29 mouse cellular contexts compared by ENCODE assay signal in genomic region chr3:125278605-125279004, GRCm38 (mm10).
DNase-seq lines count a peak whose midpoint lies in the region; ATAC-seq lines count a peak whose summit lies in the region.
"Had no signal": no experiment of that assay in that cellular context is flagged by ENCODE, and none has a peak within 500 bp of the region (broad histone marks: within the 10 kb centered on the region; RNA-seq: fewer than 3 reads in every experiment).

No protein-coding gene starts in this region.

- no peak overlapping the region for H3K9ac ChIP-seq in liver, embryonic 11.5 days (ENCODE audit: low read depth, low read length)
- H3K9ac ChIP-seq in liver, embryonic 16.5 days (ENCODE audit: low read depth, low read length): no peak overlapping the region; the same call in 1 of the 2 replicates
- H3K9ac ChIP-seq: kidney, embryonic 15.5 days; limb, embryonic 13.5 days; neural tube, embryonic 12.5 days had no signal

- 0 out of 2 replicates have a peak, but pooled peaks cover 5% of the 10 kb centered on the region for H3K4me1 ChIP-seq in liver, embryonic 11.5 days (replicated peaks; ENCODE audit: control insufficient read depth, insufficient read depth, low read length)
- H3K4me1 ChIP-seq in liver, embryonic 16.5 days (ENCODE audit: control insufficient read depth, low read depth, low read length): peaks cover 11% of the 10 kb centered on the region
- H3K4me1 ChIP-seq: kidney, embryonic 15.5 days; limb, embryonic 13.5 days; midbrain, embryonic 10.5 days; neural tube, embryonic 12.5 days had no signal

- no peak overlapping the region for H3K4me2 ChIP-seq in liver, embryonic 11.5 days
- H3K4me2 ChIP-seq in liver, embryonic 16.5 days (ENCODE audit: low read depth, low read length): no peak overlapping the region
- H3K4me2 ChIP-seq: heart, embryonic 11.5 days; kidney, embryonic 15.5 days; limb, embryonic 13.5 days; neural tube, embryonic 12.5 days had no signal

- no peak for DNase-seq in liver, embryonic 11.5 days (ENCODE audit: low spot score)
- no peak for DNase-seq in liver
- DNase-seq in embryo, embryonic 10 days (ENCODE audit: low spot score): no peak
- no peak for DNase-seq in left cerebral cortex, postnatal 25 days (ENCODE audit: low spot score in 2 of 2)
- DNase-seq: adrenal gland, postnatal 14 days; cerebellum, adult 18-20 months; cerebellum, postnatal 14 days; gastrocnemius, adult 2 months; gastrocnemius, postnatal 36 days; heart, adult 18-20 months; heart, postnatal 4 days; kidney, adult 18-20 months; kidney, postnatal 25 days; lung, adult 2 months; lung, postnatal 10 days had no signal

- H3K27me3 ChIP-seq in liver, embryonic 11.5 days (replicated peaks; ENCODE audit: control insufficient read depth, insufficient read depth, low read length): no peaks in the 10 kb centered on the region
- H3K27me3 ChIP-seq in liver, embryonic 16.5 days (ENCODE audit: control insufficient read depth, insufficient read depth, low read depth, low read length): no peaks in the 10 kb centered on the region
- H3K27me3 ChIP-seq: kidney, embryonic 15.5 days; limb, embryonic 13.5 days; neural tube, embryonic 12.5 days had no signal

- no peaks in the 10 kb centered on the region for H3K36me3 ChIP-seq in liver, embryonic 11.5 days (ENCODE audit: control insufficient read depth, insufficient read depth, low read length)
- no peaks in the 10 kb centered on the region for H3K36me3 ChIP-seq in liver, embryonic 16.5 days (ENCODE audit: control insufficient read depth, insufficient read depth)
- H3K36me3 ChIP-seq: kidney, embryonic 15.5 days; limb, embryonic 13.5 days; midbrain, embryonic 10.5 days; neural tube, embryonic 12.5 days had no signal

- H3K4me3 ChIP-seq in liver, embryonic 11.5 days (ENCODE audit: low read depth, low read length): no peak overlapping the region
- H3K4me3 ChIP-seq in liver, embryonic 16.5 days (ENCODE audit: low read depth, low read length): no peak overlapping the region
- H3K4me3 ChIP-seq: gastrocnemius, adult 2 months; kidney, embryonic 15.5 days; left cerebral cortex, adult 2 months; limb, embryonic 13.5 days; midbrain, embryonic 10.5 days; myocyte; neural tube, embryonic 12.5 days had no signal

- intact Hi-C loops in left cerebral cortex, postnatal 25 days (cut with DNase I): no loop called here

- no peaks in the 10 kb centered on the region for H3K9me3 ChIP-seq in liver, embryonic 11.5 days (ENCODE audit: control insufficient read depth, low read length)
- H3K9me3 ChIP-seq in liver, embryonic 16.5 days (replicated peaks; ENCODE audit: control insufficient read depth, low read length): no peaks in the 10 kb centered on the region
- H3K9me3 ChIP-seq: kidney, embryonic 15.5 days; limb, embryonic 13.5 days; midbrain, embryonic 10.5 days; neural tube, embryonic 12.5 days had no signal

- H3K27ac ChIP-seq in liver, embryonic 11.5 days (ENCODE audit: low read depth, low read length): peak overlapping the region; percentile 56
- peak overlapping the region; percentile 25 for H3K27ac ChIP-seq in liver, embryonic 16.5 days (ENCODE audit: low read length)
- H3K27ac ChIP-seq: gastrocnemius, adult 2 months; kidney, embryonic 15.5 days; left cerebral cortex, adult 2 months; limb, embryonic 13.5 days; macrophage; midbrain, embryonic 10.5 days; neural tube, embryonic 12.5 days had no signal

- ATAC-seq in liver, embryonic 11.5 days (replicated peaks; ENCODE audit: low FRiP score): peak; percentile 61
- ATAC-seq in hematopoietic stem cell, adult 5-6 weeks (replicated peaks in 1 of 2; ENCODE audit: insufficient read depth in 1 of 2, low FRiP score in 2 of 2, low TSS enrichment in 1 of 2, low read depth in 1 of 2, poor library complexity in 2 of 2, severe bottlenecking in 2 of 2): peak; percentile 56 to 75; a peak in 3 of 4 replicates
- peak; percentile 60 for ATAC-seq in liver, embryonic 16.5 days (ENCODE audit: low read depth)
- ATAC-seq in erythroblast, adult 5-6 weeks (replicated peaks; ENCODE audit: low FRiP score, poor library complexity, severe bottlenecking): no peak
- ATAC-seq: forebrain, embryonic 16.5 days; hindbrain, embryonic 16.5 days; midbrain, embryonic 16.5 days had no signal
